Mouse (Mus musculus): Measurements from ENCODE around the gene Vdac2.

GRCm38 (mm10) chr14:21831830-21832403 is 6.9 kb downstream of the Vdac2 start:
- TF ChIP-seq CTCF (IDR thresholded peaks at IDR 0.05; ENCODE audit: control insufficient read depth, insufficient read depth, low read length) (no peak), POLR2A (IDR thresholded peaks at IDR 0.05; ENCODE audit: borderline replicate concordance, control insufficient read depth, low read depth, low read length) (no peak)
